In genomic region chr7:82371411-82371810, GRCm38 (mm10) we compare ENCODE assay signal across 8 mouse cellular contexts. TPM values are rescaled to one million over a fixed set of nuclear protein-coding genes. Genes with fewer than 3 reads are reported as not detected.
DNase-seq lines count a peak whose midpoint lies in the region; ATAC-seq lines count a peak whose summit lies in the region.

No protein-coding gene starts in this region.

- WGBS in heart, embryonic 15.5 days = 38% methylated on average over 3 of the region's 3 CpGs
- 80% methylated on average over 3 of the region's 3 CpGs for WGBS in embryonic facial prominence, embryonic 10.5 days

- no peak overlapping the region for H3K9ac ChIP-seq in heart, embryonic 15.5 days

- 0 out of 2 replicates have a peak, but pooled peaks have one; percentile 22 for ATAC-seq in heart, embryonic 15.5 days (replicated peaks; ENCODE audit: insufficient number of reproducible peaks, insufficient read depth, low FRiP score, low read depth)

- no peaks in the 10 kb centered on the region for H3K9me3 ChIP-seq in heart, embryonic 15.5 days (replicated peaks)
- no peaks in the 10 kb centered on the region for H3K9me3 ChIP-seq in embryonic facial prominence, embryonic 10.5 days

- no peak overlapping the region for H3K27ac ChIP-seq in heart, embryonic 15.5 days
- no peak overlapping the region for H3K27ac ChIP-seq in embryonic facial prominence, embryonic 10.5 days (replicated peaks)

- H3K4me2 ChIP-seq in heart, embryonic 15.5 days = no peak overlapping the region

- no peaks in the 10 kb centered on the region for H3K4me1 ChIP-seq in heart, embryonic 15.5 days (replicated peaks)
- peaks cover 16% of the 10 kb centered on the region for H3K4me1 ChIP-seq in embryonic facial prominence, embryonic 10.5 days

- peak; percentile 8 for DNase-seq in cerebellum, adult 9-11 months
- DNase-seq in cerebellum, adult 8-10 months = no peak
- peak; percentile 14 for DNase-seq in ovary, postnatal 14 days (ENCODE audit: low spot score)
- DNase-seq in ovary, postnatal 10 days (ENCODE audit: low spot score) = no peak
- peak; percentile 59 for DNase-seq in lung, postnatal 36 days
- no peak for DNase-seq in embryo, embryonic 9.5 days (ENCODE audit: extremely low spot score)
- no peak for DNase-seq in embryonic facial prominence, embryonic 10.5 days (ENCODE audit: low spot score)

- H3K27me3 ChIP-seq in heart, embryonic 15.5 days = no peaks in the 10 kb centered on the region
- H3K27me3 ChIP-seq in embryonic facial prominence, embryonic 10.5 days (replicated peaks; ENCODE audit: low read depth, poor library complexity, severe bottlenecking) = no peaks in the 10 kb centered on the region

- H3K4me3 ChIP-seq in heart, embryonic 15.5 days = no peak overlapping the region
- H3K4me3 ChIP-seq in embryonic facial prominence, embryonic 10.5 days = no peak overlapping the region

- H3K36me3 ChIP-seq in heart, embryonic 15.5 days = no peaks in the 10 kb centered on the region
- no peaks in the 10 kb centered on the region for H3K36me3 ChIP-seq in embryonic facial prominence, embryonic 10.5 days (replicated peaks)

RNA-seq across cellular contexts. Expression of gene Adamtsl3, which starts 35.9 kb away (rescaled TPM):
- 1.4 and 1.5 TPM in 2 replicates for polyA plus RNA-seq in heart, embryonic 15.5 days (2015; fragmentation: Nextera tagmentation; extraction: Ambion mirVana)
- polyA plus RNA-seq in embryonic facial prominence, embryonic 10.5 days (2016; fragmentation: Nextera tagmentation; extraction: Ambion mirVana) = 0.14 and 0.45 TPM in 2 replicates

Comparison
In these comparisons a context has a peak if more than half of its experiments do, and no peak if none do; other contexts are left out.
1. DNase-seq: peak in cerebellum, adult 9-11 months (single experiment), ovary, postnatal 14 days (single experiment) and lung, postnatal 36 days (single experiment); none in cerebellum, adult 8-10 months (single experiment), ovary, postnatal 10 days (single experiment), embryo, embryonic 9.5 days (single experiment) and embryonic facial prominence, embryonic 10.5 days (single experiment).